Mouse (Mus musculus) forebrain, embryonic 14.5 days (tissue): ENCODE data around the gene Manbal. TPM values are rescaled to one million over a fixed set of nuclear protein-coding genes. Genes with fewer than 3 reads are reported as not detected.

Source experiments
- ATAC-seq: fragments of 200-750 bp; cut with Nextera tagmentation; 2 replicates; pipeline ENCODE4 v1.8.0; 2017; ENCODE audit warnings: mild to moderate bottlenecking, moderate library complexity
- DNase-seq: peaks from one replicate; pipeline ENCODE4 v3.0.0-alpha.2; 2015; ENCODE audit warnings: low spot score
- H3K27ac ChIP-seq: fragments of 300-500 bp; sonication (generic); 2 replicates; pipeline ENCODE4 v1.5.1; 2014; ENCODE audit warnings: low read depth, mild to moderate bottlenecking, control low read depth, low read length, moderate library complexity
- H3K27me3 ChIP-seq: fragments of 300-500 bp; sonication (generic); replicated peaks from 2 replicates; pipeline ENCODE4 v1.6.1; 2014; ENCODE audit warnings: low read length, control low read depth, mixed read lengths; ENCODE audit not compliant: control insufficient read depth, insufficient read depth
- H3K36me3 ChIP-seq: fragments of 300-500 bp; sonication (generic); 2 replicates; pipeline ENCODE4 v1.6.1; 2014; ENCODE audit warnings: low read length, control low read depth; ENCODE audit not compliant: control insufficient read depth, insufficient read depth
- H3K4me1 ChIP-seq: fragments of 300-500 bp; sonication (generic); 2 replicates; pipeline ENCODE4 v1.6.1; 2014; ENCODE audit warnings: antibody characterized with exemption, low read length, control low read depth; ENCODE audit not compliant: control insufficient read depth, insufficient read depth
- H3K4me2 ChIP-seq: fragments of 300-500 bp; sonication (generic); 2 replicates; pipeline ENCODE4 v1.6.1; 2014; ENCODE audit warnings: mild to moderate bottlenecking, control low read depth, low read length
- H3K4me3 ChIP-seq: fragments of 300-500 bp; sonication (generic); 2 replicates; pipeline ENCODE4 v1.5.1; 2014; ENCODE audit warnings: low read depth, low read length, control low read depth
- H3K9ac ChIP-seq: fragments of 300-500 bp; sonication (generic); 2 replicates; pipeline ENCODE4 v1.6.1; 2014; ENCODE audit warnings: mild to moderate bottlenecking, low read length, control low read depth, moderate library complexity
- H3K9me3 ChIP-seq: fragments of 300-500 bp; sonication (generic); replicated peaks from 2 replicates; pipeline ENCODE4 v1.6.1; 2016; ENCODE audit warnings: low read length, control low read depth, mixed read lengths; ENCODE audit not compliant: control insufficient read depth
- WGBS: fragments of 180-500 bp; shearing (Covaris S2); extraction: QIAGEN DNeasy Blood & Tissue Kit; methylation state at CpG from one replicate; pipeline ENCODE4 v1.1.7; 2014; 5-methylcytosine and 5-hydroxymethylcytosine counted together
- polyA plus RNA-seq: library from polyadenylated mRNA; unstranded; fragments of >200 nt; fragmentation: Nextera tagmentation; extraction: Ambion mirVana; gene quantifications from 2 replicates; pipeline ENCODE4 v1.2.1, GENCODE M21; 2014

Gene Manbal
- polyA plus RNA-seq, 1 experiment from 2014 or later, result 78.5 TPM

GRCm38 (mm10) chr2:157339532-157339931 is 27.9 kb upstream of the Manbal start:
- ATAC-seq (no peak), DNase-seq (peak; percentile 55)
- 27% methylated on average over 7 of the region's 7 CpGs for WGBS

GRCm38 (mm10) chr2:157340221-157340741 is 27.1 kb upstream of the Manbal start:
- Histone ChIP-seq H3K36me3 (no peaks in the 10 kb centered on the region), H3K4me1 (peaks cover 32% of the 10 kb centered on the region), H3K27ac (peak overlapping the region; percentile 92), H3K4me3 (no peak overlapping the region), H3K9me3 (no peaks in the 10 kb centered on the region), H3K9ac (peak overlapping the region; percentile 22; the same call in 1 of the 2 replicates), H3K4me2 (no peak overlapping the region), H3K27me3 (no peaks in the 10 kb centered on the region)
- peak; percentile 91 for DNase-seq
- WGBS, result 2% methylated on average over 7 of the region's 7 CpGs
- peak; percentile 88 for ATAC-seq

More at GRCm38 (mm10) chr2:157339532-157339931, 27.9 kb upstream of the Manbal start:
- Histone ChIP-seq H3K4me3 (no peak overlapping the region), H3K4me2 (no peak overlapping the region), H3K9me3 (no peaks in the 10 kb centered on the region), H3K4me1 (peaks cover 32% of the 10 kb centered on the region), H3K27me3 (no peaks in the 10 kb centered on the region), H3K36me3 (no peaks in the 10 kb centered on the region), H3K27ac (peak overlapping the region; percentile 92), H3K9ac (peak overlapping the region; percentile 26; the same call in 1 of the 2 replicates)

- DNase-seq (peak; percentile 97), ATAC-seq (peak; percentile 62)
- Histone ChIP-seq H3K27me3 (no peaks in the 10 kb centered on the region), H3K36me3 (no peaks in the 10 kb centered on the region), H3K27ac (peak overlapping the region; percentile 92), H3K9ac (peak overlapping the region; percentile 68), H3K4me2 (no peak overlapping the region), H3K4me1 (peaks cover 36% of the 10 kb centered on the region), H3K4me3 (no peak overlapping the region), H3K9me3 (no peaks in the 10 kb centered on the region)
- 31% methylated on average over 11 of the region's 11 CpGs for WGBS
These were observed 25.7 kb upstream of the Manbal start for GRCm38 (mm10) chr2:157341554-157342270.

GRCm38 (mm10) chr2:157342328-157342926 is 25.0 kb upstream of the Manbal start:
- no peak overlapping the region for H3K4me3 ChIP-seq
- H3K36me3 ChIP-seq, result no peaks in the 10 kb centered on the region
- 21% methylated on average over 5 of the region's 5 CpGs for WGBS
- DNase-seq, result peak; percentile 37
- H3K4me1 ChIP-seq, result peaks cover 40% of the 10 kb centered on the region
- H3K9me3 ChIP-seq, result no peaks in the 10 kb centered on the region
- no peaks in the 10 kb centered on the region for H3K27me3 ChIP-seq
- peak overlapping the region; percentile 92 for H3K27ac ChIP-seq
- no peak for ATAC-seq
- H3K9ac ChIP-seq, result peak overlapping the region; percentile 68
- H3K4me2 ChIP-seq, result no peak overlapping the region

GRCm38 (mm10) chr2:157343337-157343736 is 24.1 kb upstream of the Manbal start:
- H3K36me3 ChIP-seq, result no peaks in the 10 kb centered on the region
- WGBS, result 67% methylated on average over 6 of the region's 6 CpGs

GRCm38 (mm10) chr2:157347361-157348159 is 19.8 kb upstream of the Manbal start, which contains the start of gene Ghrh:
TSS of gene Ghrh (minus strand) at chr2:157347506.
- Histone ChIP-seq H3K36me3 (no peaks in the 10 kb centered on the region), H3K9ac (peak within 1 kb of the TSS; percentile 40), H3K27me3 (no peaks in the 10 kb centered on the region), H3K27ac (peak within 1 kb of the TSS; percentile 97), H3K4me1 (peaks cover 33% of the 10 kb centered on the region), H3K4me2 (peak within 1 kb of the TSS; percentile 28), H3K9me3 (no peaks in the 10 kb centered on the region), H3K4me3 (no peak within 1 kb of the TSS)
- DNase-seq (peak; percentile 91), ATAC-seq (peak; percentile 67)
- WGBS, result 20% methylated on average over 26 of the region's 26 CpGs

More at GRCm38 (mm10) chr2:157343337-157343736, 24.1 kb upstream of the Manbal start:
- DNase-seq, result no peak
- Histone ChIP-seq H3K4me2 (no peak overlapping the region), H3K4me3 (no peak overlapping the region), H3K9me3 (no peaks in the 10 kb centered on the region), H3K4me1 (peaks cover 47% of the 10 kb centered on the region), H3K27ac (peak overlapping the region; percentile 92), H3K27me3 (no peaks in the 10 kb centered on the region), H3K9ac (peak overlapping the region; percentile 10; the same call in 1 of the 2 replicates)
- ATAC-seq, result no peak

GRCm38 (mm10) chr2:157349121-157349778 is 18.1 kb upstream of the Manbal start:
- H3K36me3 ChIP-seq, result no peaks in the 10 kb centered on the region
- peaks cover 29% of the 10 kb centered on the region for H3K4me1 ChIP-seq
- DNase-seq, result peak; percentile 88
- H3K9ac ChIP-seq, result peak overlapping the region; percentile 35; the same call in 1 of the 2 replicates
- H3K9me3 ChIP-seq, result no peaks in the 10 kb centered on the region
- no peak overlapping the region for H3K4me3 ChIP-seq
- H3K27ac ChIP-seq, result peak overlapping the region; percentile 97
- H3K27me3 ChIP-seq, result no peaks in the 10 kb centered on the region
- ATAC-seq, result peak; percentile 13
- whole genome bisulfite sequencing, result 41% methylated on average over 12 of the region's 12 CpGs
- peak overlapping the region; percentile 37 for H3K4me2 ChIP-seq

- H3K27me3 ChIP-seq, result no peaks in the 10 kb centered on the region
- WGBS, result 81% methylated on average over 4 of the region's 4 CpGs
- H3K4me3 ChIP-seq, result no peak overlapping the region
- no peaks in the 10 kb centered on the region for H3K9me3 ChIP-seq
- ATAC-seq, result no peak
- H3K9ac ChIP-seq, result no peak overlapping the region
- H3K4me1 ChIP-seq, result peaks cover 14% of the 10 kb centered on the region
- H3K36me3 ChIP-seq, result no peaks in the 10 kb centered on the region
- H3K4me2 ChIP-seq, result no peak overlapping the region
- DNase-seq, result no peak
- H3K27ac ChIP-seq, result no peak overlapping the region
These were observed 14.2 kb upstream of the Manbal start for GRCm38 (mm10) chr2:157353183-157353582.
